Mouse (Mus musculus): ENCODE data around the gene Idh3g.
"Not testable (repeated sequence)": the region's sequence is repeated elsewhere in the genome, so short reads cannot be mapped to it uniquely, and the experiment has no call there.

Idh3g gene

GRCm38 (mm10) chrX:73756334-73757140 is 30.2 kb downstream of the Idh3g start, which contains the start of gene Plxnb3:
TSS of gene Plxnb3 (plus strand) at chrX:73757090.
- DNase-seq (ENCODE audit: low read depth, low spot score), result no peak

DNA sequence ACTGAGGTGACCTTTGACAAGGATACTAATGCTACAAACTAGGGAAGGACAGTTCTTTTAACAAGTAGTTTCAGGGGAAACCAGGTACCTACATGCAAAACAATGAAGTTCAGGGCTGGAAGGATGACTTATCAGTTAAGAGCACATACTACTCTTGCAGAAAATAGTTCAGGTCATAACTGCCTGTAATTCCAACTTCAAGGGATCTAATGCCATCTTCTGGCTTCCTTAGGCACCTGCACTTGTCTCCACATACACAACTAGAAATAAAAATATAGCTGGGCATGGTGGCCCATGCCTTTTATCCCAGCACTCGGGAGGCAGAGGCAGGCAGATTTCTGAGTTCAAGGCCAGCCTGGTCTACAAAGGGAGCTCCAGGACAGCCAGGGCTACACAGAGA is 37.7 kb downstream of the Idh3g start:
- no peak for DNase-seq (ENCODE audit: low read depth, low spot score)

DNA sequence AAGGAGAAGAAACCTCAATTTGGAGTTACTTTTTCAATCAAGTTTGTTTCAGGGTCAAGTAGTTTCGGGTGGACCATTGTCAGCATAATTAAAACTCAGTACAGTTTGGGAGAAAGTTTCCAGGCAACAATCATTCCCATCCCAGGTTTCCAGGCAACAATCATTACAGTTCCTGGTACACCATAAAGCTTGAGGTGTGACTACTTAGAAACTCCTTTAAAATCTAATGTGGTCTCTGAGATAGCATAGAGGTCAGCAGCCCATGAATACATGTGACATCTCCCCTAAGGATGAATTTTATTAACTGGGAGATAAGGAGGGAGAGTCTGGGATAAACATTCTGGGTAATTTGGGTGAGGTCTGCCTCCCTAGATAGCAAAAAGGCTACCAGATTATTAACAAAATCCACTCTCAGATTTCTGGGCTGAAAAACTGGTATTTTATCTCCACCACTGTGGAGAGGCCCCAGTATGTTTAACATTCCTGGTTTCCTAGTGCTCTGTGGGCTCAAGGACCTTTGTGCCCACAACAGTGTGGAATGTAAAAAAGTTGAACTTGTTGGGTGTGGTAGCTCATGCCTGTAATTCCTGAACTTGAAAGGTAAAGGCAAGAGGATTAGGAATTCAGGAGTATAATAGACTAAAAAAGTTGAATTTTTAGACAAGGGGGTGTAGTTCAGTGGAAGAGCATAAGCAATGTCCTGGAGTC is 41.8 kb downstream of the Idh3g start:
- DNase-seq (ENCODE audit: low read depth, low spot score), result no peak

GRCm38 (mm10) chrX:73739841-73740240 is 46.9 kb downstream of the Idh3g start:
- not testable (repeated sequence) for DNase-seq (ENCODE audit: low read depth, low spot score)

DNA sequence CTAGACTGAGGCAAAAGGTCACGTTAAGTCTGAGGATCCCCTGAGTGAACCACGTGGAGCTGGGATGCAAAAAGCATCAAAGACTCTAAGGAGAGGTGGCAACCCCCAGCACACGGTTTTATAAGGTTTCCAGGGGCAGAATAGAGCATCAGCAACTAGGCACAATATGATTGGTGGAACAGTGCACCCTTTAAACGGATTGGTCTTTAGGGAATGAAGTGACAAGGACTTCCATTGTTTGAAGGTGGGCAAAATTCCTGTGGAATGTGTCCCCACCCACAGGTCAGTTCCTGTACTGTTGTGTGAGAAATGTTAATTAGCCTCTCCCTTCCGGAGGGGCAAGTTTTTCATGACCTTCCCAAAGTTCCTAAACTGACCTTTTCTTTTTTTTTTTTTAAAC is 47.5 kb downstream of the Idh3g start:
- no peak for DNase-seq (ENCODE audit: low read depth, low spot score)

GRCm38 (mm10) chrX:73738155-73738554 is 48.5 kb downstream of the Idh3g start:
- DNase-seq (ENCODE audit: low read depth, low spot score), result no peak

GRCm38 (mm10) chrX:73730908-73731307 is 55.8 kb downstream of the Idh3g start:
- no peak for DNase-seq (ENCODE audit: low read depth, low spot score)

Data from WW6 (cell line).